Mouse (Mus musculus) urinary bladder, postnatal 10 days (tissue): ENCODE results near the gene Ccr7.

Source experiments
- DNase-seq: peaks from one replicate; pipeline ENCODE4 v3.0.0; 2022; ENCODE audit warnings: low spot score

Ccr7 gene

GRCm38 (mm10) chr11:99137385-99137784 lies 17.5 kb downstream of the Ccr7 start:
- DNase-seq: no peak

GRCm38 (mm10) chr11:99136961-99137360 lies 17.9 kb downstream of the Ccr7 start:
- DNase-seq: no peak

DNA sequence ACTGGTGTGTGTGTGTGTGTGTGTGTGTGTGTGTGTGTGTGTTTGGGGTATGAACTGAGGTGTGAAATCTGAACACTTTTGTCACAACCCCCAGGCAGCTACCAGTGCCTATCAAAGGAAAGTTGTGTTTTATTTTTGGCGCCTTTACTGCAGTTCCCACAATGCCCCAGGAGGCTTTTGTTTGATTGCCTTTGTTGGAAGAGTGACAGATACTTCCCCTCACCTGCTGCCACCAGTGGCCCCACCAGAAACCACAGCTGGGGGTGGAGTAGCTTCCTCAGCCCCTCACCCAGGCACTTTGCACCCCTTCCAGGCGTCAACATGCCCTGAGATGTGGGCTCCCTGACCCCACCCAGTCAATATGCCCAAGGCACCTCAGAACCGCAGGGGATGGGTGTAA lies 18.5 kb downstream of the Ccr7 start:
- no peak for DNase-seq

- DNase-seq: no peak
Observed at GRCm38 (mm10) chr11:99135047-99135440, 19.8 kb downstream of the Ccr7 start.

DNA sequence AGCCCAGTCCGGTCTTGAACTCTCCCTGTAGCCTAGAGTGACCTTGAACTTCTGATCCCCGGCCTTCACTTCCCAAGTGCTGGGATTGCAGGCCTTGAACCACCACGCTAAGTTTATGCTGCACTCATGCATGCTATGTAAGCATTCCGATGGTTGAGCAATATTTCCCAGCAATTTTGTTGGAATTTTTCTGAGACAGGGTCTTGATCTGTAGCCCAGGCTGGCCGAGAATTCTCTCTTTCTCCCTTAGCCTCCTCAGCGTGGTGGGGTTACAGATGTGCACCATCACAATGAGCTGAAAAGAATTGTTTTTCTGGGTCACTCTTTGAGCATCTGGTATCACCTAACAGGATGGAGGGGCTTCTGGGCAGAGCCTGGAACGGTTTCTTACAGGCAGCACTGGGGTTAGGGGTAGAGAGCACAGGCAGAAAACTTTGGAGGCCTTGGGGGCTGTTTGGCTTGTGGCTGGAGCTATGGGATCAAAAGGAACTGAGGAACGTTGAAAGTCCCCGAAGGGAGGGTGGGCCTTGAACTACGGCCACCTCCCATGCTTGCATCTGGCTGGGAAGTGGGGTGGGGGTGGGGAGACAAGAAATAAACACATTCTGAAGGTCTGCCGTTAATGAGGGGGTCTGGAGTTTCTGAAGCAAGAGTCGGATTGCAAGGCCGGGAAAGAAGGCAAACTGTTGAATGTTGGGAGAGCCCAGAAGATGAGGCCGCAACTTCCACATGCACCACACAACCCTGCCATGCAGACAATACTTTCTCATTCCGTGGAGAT lies 20.4 kb downstream of the Ccr7 start:
- DNase-seq: no peak

DNA sequence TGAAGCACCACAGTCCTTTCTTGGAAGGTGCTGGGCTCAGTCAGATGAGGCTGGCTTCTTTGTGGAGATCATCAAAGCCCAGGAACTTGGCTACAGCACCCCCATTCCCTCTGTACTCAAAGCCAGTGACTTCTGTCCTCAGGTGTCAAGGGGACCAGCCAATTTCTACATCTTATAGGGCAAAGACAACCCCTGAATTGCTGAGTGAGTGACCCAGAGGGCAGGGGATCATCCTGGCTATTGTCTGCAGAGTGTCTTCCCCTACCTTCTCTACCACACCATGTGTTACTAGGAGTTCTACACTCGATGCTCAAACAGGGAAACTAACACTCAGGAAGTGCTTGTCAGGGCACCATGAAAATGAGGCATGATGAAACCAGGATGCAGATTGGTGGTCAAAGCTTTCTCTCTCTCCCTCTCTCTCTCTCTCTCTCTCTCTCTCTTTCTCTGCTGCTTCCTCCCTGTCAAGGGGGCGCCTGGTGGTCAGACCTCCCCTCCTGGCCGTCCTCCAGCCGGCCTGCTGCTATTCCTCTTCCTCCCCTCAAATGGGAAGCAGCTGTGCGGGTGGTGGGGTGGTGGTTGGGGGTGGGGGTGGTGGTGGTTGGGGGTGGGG lies 21.5 kb downstream of the Ccr7 start:
- no peak for DNase-seq

DNA sequence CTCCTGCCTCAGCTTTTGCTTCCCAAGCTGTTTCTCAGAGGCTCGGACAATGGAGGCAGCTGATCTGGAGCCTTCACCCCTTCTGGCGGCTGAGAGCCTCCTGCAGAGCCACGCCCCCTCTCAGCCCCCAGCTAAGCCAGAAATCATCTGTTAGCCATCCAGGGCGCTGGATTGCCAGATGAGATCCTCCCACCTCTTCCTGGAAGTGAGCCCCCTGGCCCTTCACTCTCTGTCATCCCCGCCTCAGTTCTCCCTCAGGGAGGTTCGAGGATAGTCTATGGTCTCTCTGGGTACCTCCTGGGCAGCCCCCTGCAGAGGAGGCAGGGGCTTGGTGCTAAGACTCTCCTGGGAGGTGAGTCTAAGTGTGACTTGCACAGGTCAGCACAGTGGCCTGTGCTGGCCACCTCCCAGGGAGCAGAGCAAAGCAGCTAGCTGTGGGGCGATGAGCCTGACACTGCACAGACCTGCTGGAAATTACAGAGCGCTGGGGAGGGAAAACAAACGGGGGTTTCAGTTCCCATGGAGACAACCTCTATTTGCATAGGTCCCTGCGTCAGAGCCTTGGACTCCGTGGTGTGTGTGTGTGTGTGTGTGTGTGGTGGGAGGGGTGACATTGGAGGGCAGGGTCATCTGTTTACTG lies 22.7 kb downstream of the Ccr7 start:
- no peak for DNase-seq

DNA sequence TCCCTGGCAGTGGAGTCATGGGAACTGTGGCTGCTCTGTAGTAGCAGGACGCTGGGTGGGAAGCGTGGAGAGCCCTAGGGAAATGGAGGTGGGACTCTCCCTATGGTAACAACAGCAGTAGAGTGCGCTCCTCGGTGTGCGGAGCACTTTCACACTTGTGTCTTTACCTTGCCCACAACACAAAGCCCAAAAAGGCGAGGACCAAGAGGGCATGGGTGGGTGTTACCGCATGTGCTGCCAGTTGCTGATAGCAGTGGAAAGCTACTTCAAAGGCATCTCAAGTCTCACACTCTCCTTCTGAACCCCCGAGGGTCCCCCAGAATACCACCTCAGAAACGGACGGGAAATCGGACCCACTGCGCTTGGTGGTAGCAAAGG lies 23.4 kb downstream of the Ccr7 start:
- DNase-seq: no peak

- no peak for DNase-seq
Observed at GRCm38 (mm10) chr11:99130736-99131462, 24.0 kb downstream of the Ccr7 start.

GRCm38 (mm10) chr11:99129287-99129686 lies 25.6 kb downstream of the Ccr7 start:
- no peak for DNase-seq

- DNase-seq: no peak
Observed at GRCm38 (mm10) chr11:99127785-99128682, 26.8 kb downstream of the Ccr7 start.

DNA sequence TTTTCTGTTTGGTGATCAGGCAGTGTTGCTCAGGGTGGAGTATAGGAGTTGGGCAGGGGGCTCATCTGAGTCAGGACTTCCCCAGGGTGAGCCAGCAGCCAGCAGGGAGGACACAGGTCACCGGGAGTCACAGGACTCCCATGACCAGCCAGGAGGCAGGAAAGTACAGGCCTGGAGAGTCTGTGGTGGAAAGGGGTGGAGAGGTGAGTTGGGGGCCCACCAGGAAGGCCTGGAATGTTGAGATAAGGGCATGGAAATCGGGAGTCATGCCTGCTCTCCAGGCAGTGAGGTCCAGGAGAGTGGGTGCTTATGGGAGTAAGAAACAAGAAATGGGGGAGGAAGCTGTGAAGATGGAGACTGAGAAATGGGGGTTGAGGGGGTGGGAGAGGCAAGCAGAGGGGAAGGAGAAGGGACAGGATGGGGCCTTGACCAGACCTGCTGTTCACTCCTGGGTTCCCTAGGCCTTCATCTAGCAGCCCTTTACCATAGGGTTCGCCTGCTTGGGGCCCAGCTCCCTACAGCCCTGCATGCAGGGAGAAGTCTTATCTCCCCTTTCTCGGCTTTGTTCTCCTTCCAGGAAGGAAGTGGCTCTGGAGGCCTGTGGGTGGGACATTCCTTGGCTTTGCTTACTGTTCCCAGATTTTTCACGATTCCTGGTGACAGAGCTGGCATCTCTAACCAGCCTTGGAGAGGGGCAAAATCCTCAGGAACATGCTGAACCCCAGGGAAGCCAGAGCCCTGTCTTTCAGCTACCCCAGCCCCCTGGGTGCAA lies 28.2 kb downstream of the Ccr7 start:
- no peak for DNase-seq

DNA sequence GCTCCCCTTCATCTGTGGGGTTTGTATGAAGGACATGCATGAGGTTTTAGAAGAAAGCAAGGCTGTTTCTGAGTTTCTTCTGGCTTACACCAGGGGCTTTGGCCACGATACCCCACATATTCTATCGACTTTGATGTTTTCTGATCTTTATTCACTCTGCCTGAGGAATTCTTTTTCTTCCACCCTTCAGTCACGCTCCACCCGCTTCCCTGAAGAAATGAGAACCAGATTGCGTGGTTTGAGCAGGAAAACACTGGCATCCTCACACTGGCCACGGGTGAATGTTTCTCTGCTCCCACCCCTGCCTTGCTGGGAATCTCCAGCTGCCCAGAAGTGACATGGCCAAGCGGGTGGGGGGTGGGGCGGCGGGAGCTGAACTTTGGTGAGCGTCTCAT lies 30.2 kb downstream of the Ccr7 start:
- DNase-seq: no peak

GRCm38 (mm10) chr11:99123977-99124634 lies 30.8 kb downstream of the Ccr7 start:
- no peak for DNase-seq

DNA sequence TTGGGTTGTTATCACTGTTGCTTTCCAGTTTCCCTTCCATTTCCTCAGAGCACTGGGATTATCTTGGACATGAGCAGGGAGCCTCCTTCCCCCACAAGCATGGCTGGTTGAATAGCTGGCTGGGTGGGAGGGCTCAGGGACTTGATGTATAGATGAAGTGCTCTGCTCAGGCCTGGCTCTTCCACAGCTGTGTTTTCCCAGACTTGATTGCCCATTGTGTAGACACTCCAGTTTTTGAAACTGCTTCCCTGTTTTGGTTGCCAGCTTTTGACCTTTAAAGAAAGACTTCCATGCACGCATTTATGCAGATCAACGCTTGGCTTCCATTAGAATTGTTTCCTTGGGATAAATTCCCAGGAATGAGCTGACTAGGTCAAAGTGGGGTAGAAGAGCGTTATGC lies 32.2 kb downstream of the Ccr7 start:
- no peak for DNase-seq

DNA sequence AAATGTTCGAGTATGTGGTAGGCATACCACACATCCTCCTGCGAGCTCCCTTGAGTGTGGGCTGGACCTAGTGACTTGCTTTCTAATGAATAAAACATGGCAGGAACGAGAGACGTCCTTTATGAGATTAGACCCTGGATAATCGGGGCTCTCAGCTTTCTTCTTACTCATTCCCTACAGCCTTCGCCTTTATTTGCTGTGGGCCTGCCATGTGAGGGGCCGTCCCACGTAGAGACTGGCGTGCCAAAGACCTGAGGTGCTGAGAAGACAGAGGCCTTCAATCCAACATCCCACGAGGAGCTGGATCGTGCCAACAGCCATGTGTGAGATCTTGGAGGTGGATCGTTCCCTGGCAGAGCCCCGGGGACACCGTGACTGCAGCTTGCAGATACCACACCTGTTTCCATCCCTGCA lies 33.7 kb downstream of the Ccr7 start:
- no peak for DNase-seq

DNA sequence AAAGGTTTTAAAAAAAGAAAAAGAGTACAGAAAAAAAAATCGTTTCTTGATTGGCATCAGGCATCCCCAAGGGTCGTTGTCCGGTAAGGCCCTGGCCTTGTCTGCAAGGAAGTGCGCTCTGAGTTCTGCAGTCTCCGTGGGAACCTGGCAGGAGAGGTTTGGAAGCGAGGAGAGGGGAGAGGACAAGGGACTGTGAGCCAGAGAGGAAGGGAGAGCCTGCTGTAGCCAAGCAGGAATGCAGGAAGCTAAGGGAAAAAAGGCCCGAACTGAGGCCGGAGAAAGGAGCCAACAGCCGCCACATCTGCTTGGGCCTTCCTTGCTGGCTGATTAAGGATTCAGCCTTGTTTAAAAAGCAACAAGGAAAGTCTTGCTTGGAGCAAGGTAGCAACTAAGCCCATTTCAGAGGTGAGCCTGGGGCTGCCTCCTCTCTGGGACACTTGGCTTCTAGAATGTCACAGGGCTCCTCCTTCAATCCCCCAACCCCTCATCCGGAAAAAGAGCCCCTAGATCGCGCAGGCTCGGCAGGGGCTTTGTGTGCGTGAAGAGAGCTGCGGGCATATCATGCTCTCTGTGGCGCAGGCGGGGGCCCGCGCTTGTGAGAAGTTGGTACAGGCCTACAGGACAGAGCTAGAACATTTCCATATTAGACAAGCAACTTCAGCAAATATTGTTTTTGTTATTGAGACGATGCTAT lies 34.2 kb downstream of the Ccr7 start:
- DNase-seq: no peak

GRCm38 (mm10) chr11:99118963-99119362 lies 35.9 kb downstream of the Ccr7 start:
- DNase-seq: no peak

DNA sequence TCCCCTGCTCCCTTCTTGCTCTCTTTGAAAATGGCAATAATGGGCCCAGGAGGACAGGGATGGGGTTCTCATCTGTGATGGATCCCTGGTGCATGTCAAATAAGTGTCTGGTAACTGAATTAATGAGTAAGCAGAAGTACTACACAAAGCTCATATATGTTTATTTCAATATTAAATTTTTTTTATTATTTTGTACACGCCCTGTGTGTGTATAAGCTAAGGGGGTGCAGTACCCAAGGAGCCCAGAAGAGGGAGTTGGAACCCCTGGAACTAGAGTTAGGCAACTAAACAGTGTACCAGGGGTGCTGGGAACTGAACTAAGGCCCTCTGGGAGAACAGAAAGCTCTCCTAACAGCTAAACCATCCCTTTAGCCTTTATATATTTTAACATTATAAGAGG lies 36.5 kb downstream of the Ccr7 start:
- DNase-seq: no peak

GRCm38 (mm10) chr11:99117907-99118306 lies 37.0 kb downstream of the Ccr7 start:
- DNase-seq: no peak
